Mouse (Mus musculus) E14TG2a.4 (cell line): ENCODE measurements around the gene Podn.

Experiments used
- CTCF ChIP-seq: conservative IDR thresholded peaks from 2 replicates; pipeline ENCODE4 v1.5.1; 2014; ENCODE audit warnings: low read length
- POU5F1 ChIP-seq: IDR thresholded peaks from 2 replicates; pipeline ENCODE4 v1.6.1; 2014; ENCODE audit warnings: low read length, borderline replicate concordance

- TF ChIP-seq CTCF = no peak
- TF ChIP-seq POU5F1 = no peak
These were observed 40.7 kb upstream of the Podn start for GRCm38 (mm10) chr4:108136938-108137337.
